Mouse (Mus musculus) MEL (cell line): Measurements from ENCODE around the gene Mrps27. TPM values are rescaled to one million over a fixed set of nuclear protein-coding genes. Genes with fewer than 3 reads are reported as not detected.

Experiments used
- DNase-seq: peaks from one replicate; pipeline ENCODE4 v3.0.0; 2011; ENCODE audit warnings: low read depth, low spot score
- H3K27ac ChIP-seq: 2 replicates; pipeline ENCODE4 v1.5.1; 2012; ENCODE audit warnings: low read depth, mild to moderate bottlenecking, control low read depth, low read length, moderate library complexity; ENCODE audit not compliant: control insufficient read depth
- H3K27me3 ChIP-seq, 2 experiments: fragments of 150-350 bp in 1 of 2; sonication (generic) in 1 of 2; 2 replicates each; pipeline ENCODE4 v1.6.1; 2012; ENCODE audit warnings: low read length in 2 of 2, mild to moderate bottlenecking in 2 of 2, improper control_type of control experiment in 1 of 2, moderate library complexity in 1 of 2; ENCODE audit not compliant: insufficient read depth in 2 of 2, control insufficient read depth in 1 of 2
- H3K36me3 ChIP-seq, 2 experiments: 2 replicates each; pipeline ENCODE4 v1.6.1; 2012 to 2014; ENCODE audit warnings: low read length in 2 of 2, improper control_type of control experiment in 1 of 2, inconsistent platforms in 1 of 2, mild to moderate bottlenecking in 1 of 2; ENCODE audit not compliant: insufficient read depth in 2 of 2, control insufficient read depth in 1 of 2
- H3K4me1 ChIP-seq, 2 experiments: fragments of 150-350 bp in 1 of 2; sonication (generic) in 1 of 2; 2 replicates each; pipeline ENCODE4 v1.6.1; 2012; ENCODE audit warnings: low read length in 2 of 2, improper control_type of control experiment in 1 of 2, mild to moderate bottlenecking in 1 of 2; ENCODE audit not compliant: insufficient read depth in 2 of 2, control insufficient read depth in 1 of 2
- H3K4me3 ChIP-seq, 2 experiments: fragments of 150-350 bp in 1 of 2; sonication (generic) in 1 of 2; 2 replicates each; pipeline ENCODE4 v1.5.1; 2012; ENCODE audit warnings: low read depth in 2 of 2, low read length in 2 of 2, mild to moderate bottlenecking in 2 of 2, moderate library complexity in 2 of 2, control low read depth in 1 of 2, improper control_type of control experiment in 1 of 2; ENCODE audit not compliant: control insufficient read depth in 1 of 2, insufficient read depth in 1 of 2
- H3K79me2 ChIP-seq: 2 replicates; pipeline ENCODE4 v1.6.1; 2012; ENCODE audit warnings: mild to moderate bottlenecking, low read length, moderate library complexity; ENCODE audit not compliant: control insufficient read depth, poor library complexity, insufficient read depth
- H3K9ac ChIP-seq: 2 replicates; pipeline ENCODE4 v1.6.1; 2012; ENCODE audit warnings: low read depth, mild to moderate bottlenecking, control low read depth, low read length, moderate library complexity; ENCODE audit not compliant: control insufficient read depth, poor library complexity, severe bottlenecking
- H3K9me3 ChIP-seq: fragments of 150-350 bp; sonication (generic); replicated peaks from 2 replicates; pipeline ENCODE4 v1.6.1; 2012; ENCODE audit warnings: mild to moderate bottlenecking, low read length, improper control_type of control experiment, moderate library complexity; ENCODE audit not compliant: insufficient read depth
- CHD2 ChIP-seq: IDR thresholded peaks from 2 replicates; pipeline ENCODE4 v1.6.1; 2011; ENCODE audit warnings: low read length, improper control_type of control experiment
- CTCF ChIP-seq, 3 experiments: IDR thresholded peaks in 2 of 3; conservative IDR thresholded peaks in 1 of 3; 2 replicates each; pipeline ENCODE4 v1.5.1; 2011 to 2012; ENCODE audit warnings: low read length in 3 of 3, low read depth in 2 of 3, mild to moderate bottlenecking in 2 of 3, improper control_type of control experiment in 1 of 3, inconsistent platforms in 1 of 3, mixed read lengths in 1 of 3, moderate library complexity in 1 of 3; ENCODE audit not compliant: control insufficient read depth in 1 of 3, insufficient read depth in 1 of 3, poor library complexity in 1 of 3, severe bottlenecking in 1 of 3
- E2F4 ChIP-seq: IDR thresholded peaks from 2 replicates; pipeline ENCODE4 v1.6.1; 2011; ENCODE audit warnings: low read depth, low read length, improper control_type of control experiment, borderline replicate concordance
- ELF1 ChIP-seq: IDR thresholded peaks from 2 replicates; pipeline ENCODE4 v1.6.1; 2014; ENCODE audit warnings: low read depth, mild to moderate bottlenecking, inconsistent platforms, low read length, improper control_type of control experiment, moderate library complexity
- EP300 ChIP-seq, 2 experiments: IDR thresholded peaks; 2 replicates each; pipeline ENCODE4 v1.6.1; 2011; ENCODE audit warnings: improper control_type of control experiment in 2 of 2, low read length in 2 of 2, low read depth in 1 of 2, mild to moderate bottlenecking in 1 of 2
- ETS1 ChIP-seq: IDR thresholded peaks from 2 replicates; pipeline ENCODE4 v1.6.1; 2012; ENCODE audit warnings: low read depth, mild to moderate bottlenecking, inconsistent platforms, low read length, improper control_type of control experiment, moderate library complexity
- GABPA ChIP-seq: IDR thresholded peaks from 2 replicates; pipeline ENCODE4 v1.6.1; 2012; ENCODE audit warnings: low read depth, mild to moderate bottlenecking, inconsistent platforms, low read length, improper control_type of control experiment, moderate library complexity
- HCFC1 ChIP-seq: IDR thresholded peaks from 2 replicates; pipeline ENCODE4 v1.6.1; 2012; ENCODE audit warnings: low read depth, mild to moderate bottlenecking, inconsistent platforms, low read length, improper control_type of control experiment, moderate library complexity
- JUND ChIP-seq: IDR thresholded peaks from 2 replicates; pipeline ENCODE4 v1.6.1; 2011; ENCODE audit warnings: low read depth, mild to moderate bottlenecking, improper control_type of control experiment, low read length
- KAT2A ChIP-seq: conservative IDR thresholded peaks from 2 replicates; pipeline ENCODE4 v1.6.1; 2012; ENCODE audit warnings: low read depth, low read length, improper control_type of control experiment, inconsistent platforms
- MAX ChIP-seq: IDR thresholded peaks from 2 replicates; pipeline ENCODE4 v1.6.1; 2011; ENCODE audit warnings: low read length, improper control_type of control experiment
- MYB ChIP-seq: IDR thresholded peaks from 2 replicates; pipeline ENCODE4 v1.6.1; 2011; ENCODE audit warnings: mild to moderate bottlenecking, low read depth, low read length, improper control_type of control experiment
- NRF1 ChIP-seq: IDR thresholded peaks from 2 replicates; pipeline ENCODE4 v1.6.1; 2014; ENCODE audit warnings: low read depth, mild to moderate bottlenecking, inconsistent platforms, low read length, improper control_type of control experiment, moderate library complexity; ENCODE audit not compliant: poor library complexity, insufficient read depth, severe bottlenecking
- POLR2A ChIP-seq, 2 experiments: IDR thresholded peaks; 2 replicates each; pipeline ENCODE4 v1.6.1; 2011 to 2012; ENCODE audit warnings: low read length in 2 of 2, mild to moderate bottlenecking in 2 of 2, control low read depth in 1 of 2, improper control_type of control experiment in 1 of 2, low read depth in 1 of 2, moderate library complexity in 1 of 2; ENCODE audit not compliant: control insufficient read depth in 1 of 2, insufficient read depth in 1 of 2, poor library complexity in 1 of 2
- POLR2AphosphoS2 ChIP-seq: IDR thresholded peaks from 2 replicates; pipeline ENCODE4 v1.6.1; 2011; ENCODE audit warnings: low read length, improper control_type of control experiment
- POLR2AphosphoS5 ChIP-seq: IDR thresholded peaks from 2 replicates; pipeline ENCODE4 v1.6.1; 2012; ENCODE audit warnings: low read depth, borderline replicate concordance, mild to moderate bottlenecking, inconsistent platforms, low read length, moderate library complexity, mixed read lengths
- RAD21 ChIP-seq: IDR thresholded peaks from 2 replicates; pipeline ENCODE4 v1.6.1; 2011; ENCODE audit warnings: mild to moderate bottlenecking, low read depth, low read length, improper control_type of control experiment
- SMC3 ChIP-seq: IDR thresholded peaks from 2 replicates; pipeline ENCODE4 v1.6.1; 2011; ENCODE audit warnings: low read depth, low read length, improper control_type of control experiment
- UBTF ChIP-seq: IDR thresholded peaks from 2 replicates; pipeline ENCODE4 v1.6.1; 2012; ENCODE audit warnings: low read depth, mild to moderate bottlenecking, inconsistent platforms, low read length, improper control_type of control experiment, moderate library complexity, borderline replicate concordance; ENCODE audit not compliant: insufficient read depth
- USF2 ChIP-seq, 2 experiments: IDR thresholded peaks; 2 replicates each; pipeline ENCODE4 v1.6.1; 2011 to 2012; ENCODE audit warnings: improper control_type of control experiment in 2 of 2, low read length in 2 of 2, borderline replicate concordance in 1 of 2, inconsistent platforms in 1 of 2, low read depth in 1 of 2, mild to moderate bottlenecking in 1 of 2; ENCODE audit not compliant: insufficient read depth in 1 of 2
- ZKSCAN1 ChIP-seq: IDR thresholded peaks from 2 replicates; pipeline ENCODE4 v1.6.1; 2012; ENCODE audit warnings: low read depth, mild to moderate bottlenecking, inconsistent platforms, low read length, improper control_type of control experiment, moderate library complexity
- ZMIZ1 ChIP-seq: IDR thresholded peaks from 2 replicates; pipeline ENCODE4 v1.6.1; 2012; ENCODE audit warnings: low read depth, mild to moderate bottlenecking, inconsistent platforms, low read length, improper control_type of control experiment, moderate library complexity
- polyA plus RNA-seq, 2 experiments: library from polyadenylated mRNA; stranded (reverse) in 1 of 2; unstranded in 1 of 2; fragments of >175 nt in 1 of 2; fragments of >200 nt in 1 of 2; gene quantifications; 2 replicates each; pipeline versions ENCODE4 v1.2.1 to v1.2.4; 2012; ENCODE audit warnings: low replicate concordance in 2 of 2, low read depth in 1 of 2; ENCODE audit not compliant: insufficient read length in 2 of 2, insufficient read depth in 1 of 2, missing spikeins in 1 of 2
- total RNA-seq: library from RNA; depleted of rRNA; stranded (reverse); fragments of 300-350 nt; gene quantifications from 2 replicates; pipeline ENCODE4 v1.2.3, GENCODE M21; 2012

Mrps27 gene
- total and polyA plus RNA-seq, 3 experiments, result 27.9 to 44.1 TPM; not detected in 1

- H3K36me3 ChIP-seq, result peaks cover 0 to 3% of the 10 kb centered on the region in 2 experiments; a peak in 1 of 4 replicates
- DNase-seq, result no peak
Measured at GRCm38 (mm10) chr13:99351596-99351995, 7.0 kb downstream of the Mrps27 start.

DNA sequence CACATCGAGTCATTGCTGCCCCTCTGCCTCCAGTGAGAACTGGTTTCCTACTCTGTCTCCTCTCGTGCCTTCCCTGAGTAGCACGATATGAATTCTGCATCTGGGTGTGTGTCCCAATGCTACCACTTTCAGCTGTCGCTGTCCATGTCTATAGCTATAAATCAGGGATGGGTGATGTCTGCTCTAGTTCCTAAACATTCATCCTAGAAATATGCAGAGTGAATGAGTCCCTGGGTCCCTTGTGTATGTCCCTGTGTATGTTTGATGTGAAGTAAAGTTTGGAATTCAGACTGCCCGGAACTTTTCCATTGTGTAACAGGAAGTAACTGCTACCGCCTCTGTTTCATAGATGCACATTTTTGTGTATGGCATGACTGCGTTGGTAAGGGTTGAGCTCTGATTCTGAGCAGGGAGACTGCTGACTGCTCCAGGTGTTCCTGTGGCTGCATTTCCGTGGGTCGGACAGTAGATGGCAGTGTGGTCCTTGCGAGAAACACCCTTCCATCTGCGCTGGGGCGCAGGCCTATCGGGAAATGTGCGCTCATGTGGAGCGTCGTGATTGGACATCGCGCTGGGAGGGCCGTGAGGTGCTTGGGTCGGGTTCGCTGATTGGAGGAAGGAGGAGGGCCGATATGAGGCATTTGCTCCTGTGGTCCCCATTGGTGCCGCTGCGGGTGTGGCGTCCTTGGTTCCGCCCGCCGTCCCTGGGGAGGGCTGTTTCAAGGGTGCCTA is 8.3 kb downstream of the Mrps27 start:
- no peak overlapping the region for H3K27ac ChIP-seq
- peak; percentile 76 for DNase-seq
- no peaks in the 10 kb centered on the region for H3K27me3 ChIP-seq
- no peaks in the 10 kb centered on the region for H3K9me3 ChIP-seq
- H3K9ac ChIP-seq, result no peak overlapping the region
- no peaks in the 10 kb centered on the region for H3K4me1 ChIP-seq
- H3K4me3 ChIP-seq, result no peak overlapping the region
- TF ChIP-seq HCFC1, result no peak
- no peak for TF ChIP-seq POLR2A (IDR thresholded peaks at IDR 0.05; ENCODE audit: control insufficient read depth in 1 of 2, insufficient read depth in 1 of 2, low read depth in 1 of 2, low read length in 2 of 2, poor library complexity in 1 of 2)
- no peak for TF ChIP-seq UBTF
- TF ChIP-seq NRF1, result no peak
- TF ChIP-seq POLR2AphosphoS5, result no peak
- TF ChIP-seq ELF1, result no peak
- peak; percentile 67 to 84 (median 79) for TF ChIP-seq CTCF (IDR thresholded peaks at IDR 0.05 in 2 of 3, conservative IDR thresholded peaks at IDR 0.05 in 1 of 3; ENCODE audit: control insufficient read depth in 1 of 3, insufficient read depth in 1 of 3, low read depth in 2 of 3, low read length in 3 of 3, poor library complexity in 1 of 3, severe bottlenecking in 1 of 3)
- no peak for TF ChIP-seq USF2 (IDR thresholded peaks at IDR 0.05; ENCODE audit: borderline replicate concordance in 1 of 2, insufficient read depth in 1 of 2, low read depth in 1 of 2, low read length in 2 of 2)
- no peak for TF ChIP-seq CHD2
- TF ChIP-seq MYB, result no peak
- no peak for TF ChIP-seq JUND
- TF ChIP-seq SMC3, result peak; percentile 33; the same call in 1 of the 2 replicates
- no peak for TF ChIP-seq ETS1
- TF ChIP-seq RAD21, result peak; percentile 49
- no peak for TF ChIP-seq KAT2A
- no peak for TF ChIP-seq ZKSCAN1
- no peak for TF ChIP-seq ZMIZ1
- TF ChIP-seq POLR2AphosphoS2, result no peak
- TF ChIP-seq MAX, result no peak
- H3K36me3 ChIP-seq, result peaks cover 0 to 3% of the 10 kb centered on the region in 2 experiments; a peak in 1 of 4 replicates
- no peaks in the 10 kb centered on the region for H3K79me2 ChIP-seq

More at GRCm38 (mm10) chr13:99351596-99351995, 7.0 kb downstream of the Mrps27 start:
- no peaks in the 10 kb centered on the region for H3K79me2 ChIP-seq
- no peak overlapping the region for H3K4me3 ChIP-seq
- H3K4me1 ChIP-seq, result no peaks in the 10 kb centered on the region
- no peak overlapping the region for H3K27ac ChIP-seq
- H3K9ac ChIP-seq, result no peak overlapping the region
- H3K27me3 ChIP-seq, result no peaks in the 10 kb centered on the region
- no peaks in the 10 kb centered on the region for H3K9me3 ChIP-seq
- TF ChIP-seq ETS1 (no peak), E2F4 (no peak), EP300 (IDR thresholded peaks at IDR 0.05; ENCODE audit: low read depth in 1 of 2, low read length in 2 of 2) (no peak), GABPA (no peak), UBTF (no peak), MYB (no peak), NRF1 (no peak), ZKSCAN1 (no peak)
